Mouse (Mus musculus): ENCODE measurements around the gene Fbxo42. TPM values are rescaled to one million over a fixed set of nuclear protein-coding genes. Genes with fewer than 3 reads are reported as not detected.
"Not testable (repeated sequence)": the region's sequence is repeated elsewhere in the genome, so short reads cannot be mapped to it uniquely, and the experiment has no call there.

Fbxo42 gene
- polyA plus RNA-seq, 1 experiment = 22.1 TPM

DNA sequence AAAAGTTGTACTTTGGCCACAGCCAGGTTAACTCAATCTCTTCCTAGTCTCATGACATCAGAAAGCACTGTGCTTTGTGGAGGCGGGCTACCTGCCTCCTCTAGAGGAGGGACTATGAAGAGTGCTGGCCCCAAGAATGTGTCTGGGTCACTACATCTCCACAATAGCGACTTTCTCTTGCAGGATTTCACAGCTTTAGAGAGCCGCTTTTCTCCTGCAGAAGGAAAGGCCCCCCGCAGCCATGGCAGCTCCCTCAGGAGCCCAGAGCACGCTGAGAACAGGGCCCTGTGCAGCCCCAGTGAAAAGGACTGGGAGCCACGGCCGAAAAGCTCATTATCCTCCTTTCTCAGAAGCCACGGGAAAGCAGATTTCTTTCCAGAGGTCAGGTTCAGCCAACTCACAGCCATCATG, 13.7 kb upstream of the Fbxo42 start:
- H3K4me3 ChIP-seq (ENCODE audit: insufficient read depth, low read length) = no peak overlapping the region
- TF ChIP-seq POLR2A (IDR thresholded peaks at IDR 0.05; ENCODE audit: low read depth, low read length) (no peak), CTCF (IDR thresholded peaks at IDR 0.05; ENCODE audit: borderline replicate concordance, insufficient read depth, low read length) (no peak)
- no peak overlapping the region for H3K27ac ChIP-seq (ENCODE audit: insufficient read depth, low read length)
- peaks cover 25% of the 10 kb centered on the region for H3K4me1 ChIP-seq (ENCODE audit: control insufficient read depth, insufficient read depth, low read length)

DNA sequence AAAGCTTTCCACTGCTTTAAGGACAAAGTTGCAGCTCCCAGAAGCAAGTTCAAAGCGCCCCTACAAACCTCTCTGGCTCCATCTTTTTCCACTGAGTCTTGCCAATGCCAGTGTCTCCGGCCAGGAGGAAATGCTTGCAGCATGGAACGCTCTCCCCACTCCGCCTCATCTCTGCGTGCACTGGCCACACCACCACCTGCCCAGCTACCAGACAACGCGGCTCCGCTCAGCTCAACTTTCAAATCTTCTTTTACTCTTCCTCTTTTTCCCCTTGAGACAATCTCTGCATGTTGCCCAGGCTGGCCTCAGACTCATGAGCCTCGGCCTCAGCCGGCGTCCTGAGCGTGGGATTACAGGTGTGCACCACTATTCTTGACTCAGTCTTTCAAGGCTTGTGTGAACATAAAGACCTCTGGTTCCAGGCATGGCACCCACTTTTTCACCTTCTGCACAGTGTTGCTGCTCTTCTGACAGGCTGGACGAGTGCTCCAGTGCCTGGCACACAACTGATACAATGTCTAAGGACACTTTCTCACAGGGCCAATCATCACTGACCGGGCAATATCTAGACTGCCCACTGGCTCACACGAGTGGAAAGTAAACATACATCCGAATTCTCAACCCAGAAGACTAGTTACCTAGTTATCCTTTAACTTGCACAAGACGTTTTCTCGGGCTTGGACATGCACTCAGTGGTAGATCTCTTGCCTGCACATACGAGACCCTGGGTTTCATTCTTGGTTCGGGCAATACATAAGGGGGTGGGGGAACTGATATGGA, 12.8 kb upstream of the Fbxo42 start:
- no peak for TF ChIP-seq CTCF (IDR thresholded peaks at IDR 0.05; ENCODE audit: borderline replicate concordance, insufficient read depth, low read length)
- no peak for TF ChIP-seq POLR2A (IDR thresholded peaks at IDR 0.05; ENCODE audit: low read depth, low read length)
- H3K27ac ChIP-seq (ENCODE audit: insufficient read depth, low read length) = no peak overlapping the region
- H3K4me1 ChIP-seq (ENCODE audit: control insufficient read depth, insufficient read depth, low read length) = peaks cover 25% of the 10 kb centered on the region
- H3K4me3 ChIP-seq (ENCODE audit: insufficient read depth, low read length) = no peak overlapping the region

DNA sequence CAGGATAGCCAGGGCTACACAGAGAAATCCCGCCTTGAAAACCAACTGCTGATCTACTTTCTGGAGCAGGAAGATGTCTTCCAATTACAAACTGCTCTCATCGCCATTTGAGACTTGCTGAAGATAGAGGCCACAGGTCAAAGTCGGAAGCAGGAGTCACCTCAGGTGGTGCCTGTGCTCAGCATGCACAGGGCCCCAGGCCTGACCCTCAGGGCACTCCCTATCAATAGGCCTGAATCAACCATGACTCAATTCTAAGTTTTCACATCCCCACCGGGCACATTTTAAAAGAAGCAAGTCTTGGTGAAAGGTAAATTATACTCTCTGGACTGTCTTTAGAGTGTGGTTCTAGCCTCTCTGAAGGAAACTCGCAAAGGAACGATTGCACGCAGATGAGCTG, 11.6 kb upstream of the Fbxo42 start:
- Histone ChIP-seq H3K4me3 (ENCODE audit: insufficient read depth, low read length) (no peak overlapping the region), H3K4me1 (ENCODE audit: control insufficient read depth, insufficient read depth, low read length) (peaks cover 20% of the 10 kb centered on the region), H3K27ac (ENCODE audit: insufficient read depth, low read length) (no peak overlapping the region)
- TF ChIP-seq CTCF (IDR thresholded peaks at IDR 0.05; ENCODE audit: borderline replicate concordance, insufficient read depth, low read length) = no peak
- TF ChIP-seq POLR2A (IDR thresholded peaks at IDR 0.05; ENCODE audit: low read depth, low read length) = no peak

DNA sequence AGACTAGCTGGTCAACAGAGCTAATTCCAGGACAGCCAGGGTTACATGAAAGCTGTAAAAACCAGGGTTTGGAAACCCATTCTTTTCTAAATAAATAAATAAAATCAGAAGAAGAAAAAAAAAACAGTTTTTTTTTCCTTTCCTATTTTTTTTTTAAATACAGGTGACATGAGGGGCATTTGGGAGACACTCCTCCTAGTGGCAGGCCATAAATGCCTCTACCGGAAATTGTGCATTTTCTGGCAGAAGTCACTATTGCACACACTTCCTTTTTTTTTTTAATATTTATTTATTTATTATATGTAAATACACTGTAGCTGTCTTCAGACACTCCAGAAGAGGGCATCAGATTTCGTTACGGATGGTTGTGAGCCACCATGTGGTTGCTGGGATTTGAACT, 10.0 kb upstream of the Fbxo42 start:
- H3K27ac ChIP-seq (ENCODE audit: insufficient read depth, low read length); H3K4me1 ChIP-seq (ENCODE audit: control insufficient read depth, insufficient read depth, low read length): not testable (repeated sequence)
- peak overlapping the region; percentile 91; the same call in 1 of the 2 replicates for H3K4me3 ChIP-seq (ENCODE audit: insufficient read depth, low read length)

DNA sequence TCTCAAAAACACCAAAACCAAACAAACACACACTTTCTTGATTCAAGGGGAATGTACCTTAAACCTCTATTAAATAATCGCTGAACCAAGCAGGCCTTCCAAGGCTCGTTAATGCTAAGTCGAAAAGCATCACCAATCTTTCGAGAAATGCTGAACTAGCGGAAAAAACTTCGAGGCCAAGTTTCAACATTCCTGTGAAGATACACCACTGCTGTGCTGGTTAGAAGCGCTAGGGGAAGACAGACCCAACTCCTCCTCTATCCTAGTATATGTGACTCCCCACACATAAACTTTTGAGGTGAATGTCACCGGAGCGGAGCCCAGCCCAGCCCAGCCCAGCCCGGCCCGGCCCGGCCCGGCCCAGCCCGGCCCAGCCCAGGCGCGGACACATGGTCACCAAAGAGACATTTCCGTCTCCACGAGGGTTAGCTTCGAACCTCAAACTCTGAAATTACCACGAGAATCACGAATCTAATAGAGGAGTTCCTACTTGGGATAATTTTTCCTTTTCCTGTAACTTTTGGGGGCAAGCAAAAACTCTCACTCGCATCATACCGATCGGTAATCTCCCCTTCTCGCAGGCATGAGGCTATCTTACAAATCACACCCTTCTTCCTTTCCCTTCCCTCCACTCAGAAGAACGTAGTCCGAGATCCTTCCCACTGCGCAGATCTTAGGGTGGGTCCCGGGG, 9.1 kb upstream of the Fbxo42 start:
- H3K4me1 ChIP-seq (ENCODE audit: control insufficient read depth, insufficient read depth, low read length) = peaks cover 12% of the 10 kb centered on the region
- TF ChIP-seq POLR2A (IDR thresholded peaks at IDR 0.05; ENCODE audit: low read depth, low read length) (no peak; the same call in 1 of the 2 replicates), CTCF (IDR thresholded peaks at IDR 0.05; ENCODE audit: borderline replicate concordance, insufficient read depth, low read length) (no peak)

DNA sequence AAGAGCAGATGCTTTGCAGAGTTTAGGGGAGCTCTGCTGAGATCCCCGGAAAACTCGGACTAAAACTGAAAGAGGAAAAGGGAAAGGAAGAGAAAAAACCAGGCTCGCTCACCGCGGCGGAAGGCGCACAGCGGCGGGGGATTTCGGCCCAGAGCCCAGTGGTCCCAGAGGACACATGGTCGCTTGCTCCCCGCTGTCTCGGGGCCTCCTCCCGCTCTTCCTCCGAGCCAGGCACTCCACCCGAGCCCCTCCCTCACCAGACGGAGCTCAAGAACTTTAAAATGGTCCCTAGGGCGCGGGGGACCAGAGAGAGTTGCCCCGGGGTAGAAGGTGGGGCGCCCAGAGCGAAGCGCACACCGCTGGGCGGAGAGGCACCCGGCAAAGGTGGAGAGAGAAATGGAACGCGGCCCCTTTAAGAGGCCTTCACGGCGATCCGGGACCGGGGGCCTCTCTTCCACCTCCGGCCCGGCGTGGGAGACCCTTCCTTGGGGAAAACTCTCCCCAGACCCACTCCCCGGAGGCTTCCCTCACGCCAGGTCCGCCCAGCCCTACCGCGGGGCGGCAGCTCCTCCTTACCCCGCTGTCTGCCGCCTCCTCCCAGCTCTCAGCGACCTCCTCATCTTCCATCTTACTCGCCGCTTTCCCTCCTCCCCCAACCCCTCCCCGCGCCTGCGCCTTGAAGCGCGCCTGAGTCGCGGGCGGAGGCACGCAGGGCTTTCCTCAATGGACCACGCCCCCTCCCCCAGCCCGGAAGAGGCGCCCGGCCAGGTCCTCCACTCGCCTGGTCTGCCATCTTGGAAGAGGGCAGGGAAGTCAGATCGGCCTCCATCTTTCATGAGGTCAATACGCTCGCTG, 8.4 kb upstream of the Fbxo42 start, which contains the start of gene Szrd1:
TSS of gene Szrd1 (minus strand) at position 660 of the 855 bp plus-strand sequence.
- H3K27ac ChIP-seq (ENCODE audit: insufficient read depth, low read length) = peak within 1 kb of the TSS; percentile 91
- TF ChIP-seq POLR2A (IDR thresholded peaks at IDR 0.05; ENCODE audit: low read depth, low read length) (peak; percentile 90), CTCF (IDR thresholded peaks at IDR 0.05; ENCODE audit: borderline replicate concordance, insufficient read depth, low read length) (no peak)
- peaks cover 12% of the 10 kb centered on the region for H3K4me1 ChIP-seq (ENCODE audit: control insufficient read depth, insufficient read depth, low read length)
- H3K4me3 ChIP-seq (ENCODE audit: insufficient read depth, low read length) = peak within 1 kb of the TSS; percentile 91

More for the DNA sequence above, 9.1 kb upstream of the Fbxo42 start:
- H3K4me3 ChIP-seq (ENCODE audit: insufficient read depth, low read length) = peak overlapping the region; percentile 91
- peak overlapping the region; percentile 91 for H3K27ac ChIP-seq (ENCODE audit: insufficient read depth, low read length)

DNA sequence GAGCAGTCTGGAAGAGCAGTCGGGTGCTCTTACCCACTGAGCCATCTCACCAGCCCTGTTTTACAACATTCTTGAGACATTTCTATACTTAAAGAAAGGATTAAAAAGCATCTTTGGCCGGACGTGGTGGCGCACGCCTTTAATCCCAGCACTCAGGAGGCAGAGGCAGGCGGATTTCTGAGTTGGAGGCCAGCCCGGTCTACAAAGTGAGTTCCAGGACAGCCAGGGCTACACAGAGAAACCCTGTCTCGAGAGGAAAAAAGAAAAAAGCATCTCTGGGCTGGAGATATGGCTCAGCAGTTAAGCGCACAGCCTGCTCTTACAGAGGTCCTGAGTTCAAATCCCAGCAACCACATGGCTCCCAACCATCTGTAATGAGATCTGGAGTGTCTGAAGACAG, 7.4 kb upstream of the Fbxo42 start:
- peaks cover 12% of the 10 kb centered on the region for H3K4me1 ChIP-seq (ENCODE audit: control insufficient read depth, insufficient read depth, low read length)
- H3K4me3 ChIP-seq (ENCODE audit: insufficient read depth, low read length); H3K27ac ChIP-seq (ENCODE audit: insufficient read depth, low read length): not testable (repeated sequence)

DNA sequence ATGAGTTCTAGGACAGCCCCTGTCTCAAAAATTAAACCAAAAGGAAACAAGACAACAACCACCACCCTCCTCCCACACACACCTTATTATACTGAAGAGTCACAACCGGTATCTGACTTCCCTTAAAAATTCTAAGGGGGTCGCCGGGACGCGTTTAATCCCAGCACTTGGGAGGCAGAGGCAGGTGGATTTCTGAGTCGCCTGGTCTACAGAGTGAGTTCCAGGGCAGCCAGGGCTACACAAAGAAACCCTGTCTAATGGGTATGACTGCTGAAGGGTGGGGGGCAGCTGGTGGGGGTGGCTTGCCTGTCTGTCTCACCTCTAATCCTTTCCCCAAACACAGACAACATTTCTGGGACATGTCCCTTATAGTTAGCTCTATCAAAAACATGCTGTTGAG, 6.7 kb upstream of the Fbxo42 start:
- TF ChIP-seq POLR2A (IDR thresholded peaks at IDR 0.05; ENCODE audit: low read depth, low read length) = no peak
- no peak for TF ChIP-seq CTCF (IDR thresholded peaks at IDR 0.05; ENCODE audit: borderline replicate concordance, insufficient read depth, low read length)
- H3K4me1 ChIP-seq (ENCODE audit: control insufficient read depth, insufficient read depth, low read length) = peaks cover 12% of the 10 kb centered on the region
- no peak overlapping the region for H3K27ac ChIP-seq (ENCODE audit: insufficient read depth, low read length)
- no peak overlapping the region for H3K4me3 ChIP-seq (ENCODE audit: insufficient read depth, low read length)

DNA sequence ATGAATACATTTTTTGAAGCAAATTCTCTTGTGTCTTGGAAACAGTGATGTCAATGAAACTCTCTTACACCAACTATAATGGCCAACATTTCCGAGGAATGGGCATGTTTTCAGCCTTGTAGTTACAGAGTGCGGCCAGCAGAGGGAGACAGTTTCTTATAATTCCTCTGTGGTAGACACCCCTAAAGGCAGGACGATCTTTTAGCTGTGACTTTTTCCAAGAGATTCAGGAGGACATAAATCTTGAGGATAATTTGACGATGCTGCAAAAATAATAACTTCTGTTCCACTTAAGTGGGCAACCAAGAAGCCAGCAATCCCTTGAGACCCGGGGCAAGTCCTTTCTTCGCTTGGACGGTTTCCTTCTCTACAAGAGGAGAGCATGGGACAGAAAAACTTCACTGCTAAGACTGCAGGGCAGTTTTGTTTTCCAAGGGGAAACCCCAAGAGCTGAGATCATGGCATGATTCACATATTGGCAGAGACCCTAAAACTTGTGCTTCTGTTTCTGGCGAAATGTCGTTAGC, 5.4 kb upstream of the Fbxo42 start:
- TF ChIP-seq POLR2A (IDR thresholded peaks at IDR 0.05; ENCODE audit: low read depth, low read length) (no peak), CTCF (IDR thresholded peaks at IDR 0.05; ENCODE audit: borderline replicate concordance, insufficient read depth, low read length) (no peak)
- Histone ChIP-seq H3K4me1 (ENCODE audit: control insufficient read depth, insufficient read depth, low read length) (peaks cover 4% of the 10 kb centered on the region; the same call in 1 of the 2 replicates), H3K4me3 (ENCODE audit: insufficient read depth, low read length) (peak overlapping the region; percentile 34), H3K27ac (ENCODE audit: insufficient read depth, low read length) (peak overlapping the region; percentile 66)

DNA sequence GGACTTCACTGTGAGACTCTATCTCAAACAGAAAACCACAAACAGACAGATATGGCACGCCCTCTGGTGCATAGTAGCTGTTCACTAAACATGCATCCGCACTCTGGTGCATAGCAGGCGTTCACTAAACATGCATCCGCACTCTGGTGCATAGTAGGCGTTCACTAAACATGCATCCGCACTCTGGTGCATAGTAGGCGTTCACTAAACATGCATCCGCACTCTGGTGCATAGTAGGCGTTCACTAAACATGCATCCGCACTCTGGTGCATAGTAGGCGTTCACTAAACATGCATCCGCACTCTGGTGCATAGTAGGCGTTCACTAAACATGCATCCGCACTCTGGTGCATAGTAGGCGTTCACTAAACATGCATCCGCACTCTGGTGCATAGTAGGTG, 2.6 kb upstream of the Fbxo42 start:
- not testable (repeated sequence) for H3K4me1 ChIP-seq (ENCODE audit: control insufficient read depth, insufficient read depth, low read length); H3K27ac ChIP-seq (ENCODE audit: insufficient read depth, low read length); H3K4me3 ChIP-seq (ENCODE audit: insufficient read depth, low read length)
